Mouse (Mus musculus) heart, adult 8-10 months (tissue): ENCODE measurements around the gene Ncbp2. TPM values are rescaled to one million over a fixed set of nuclear protein-coding genes. Genes with fewer than 3 reads are reported as not detected.
A peak's percentile ranks its signal among the peaks of the same experiment; 100 is the strongest.
"Not testable (repeated sequence)": the region's sequence is repeated elsewhere in the genome, so short reads cannot be mapped to it uniquely, and the experiment has no call there.

ENCODE experiments used
- DNase-seq: peaks from one replicate; pipeline ENCODE4 v3.0.0; 2022; ENCODE audit warnings: low spot score
- total RNA-seq, 4 experiments: library from RNA; stranded (reverse); gene quantifications; 2 replicates each; pipeline ENCODE4 v1.2.4; 2022

Ncbp2 gene
- total RNA-seq, 4 experiments from 2014 or later = 22.6 to 26.4 (median 24.9) TPM

- DNase-seq = no peak
Measured at GRCm38 (mm10) chr16:31934550-31935010, 13.7 kb upstream of the Ncbp2 start.

- no peak for DNase-seq
Measured at GRCm38 (mm10) chr16:31935091-31935979, 13.0 kb upstream of the Ncbp2 start.

GRCm38 (mm10) chr16:31936568-31936967 lies 11.7 kb upstream of the Ncbp2 start:
- no peak for DNase-seq

GRCm38 (mm10) chr16:31938856-31939255 lies 9.5 kb upstream of the Ncbp2 start:
- peak; percentile 55 for DNase-seq

GRCm38 (mm10) chr16:31940586-31940985 lies 7.7 kb upstream of the Ncbp2 start:
- no peak for DNase-seq

GRCm38 (mm10) chr16:31943980-31944379 lies 4.3 kb upstream of the Ncbp2 start:
- peak; percentile 55 for DNase-seq

GRCm38 (mm10) chr16:31944698-31945255 lies 3.5 kb upstream of the Ncbp2 start:
- DNase-seq = no peak

GRCm38 (mm10) chr16:31945372-31945771 lies 2.9 kb upstream of the Ncbp2 start:
- no peak for DNase-seq

- not testable (repeated sequence) for DNase-seq
Measured at GRCm38 (mm10) chr16:31945986-31946385, 2.3 kb upstream of the Ncbp2 start.

GRCm38 (mm10) chr16:31947333-31947732 lies 980 bp upstream of the Ncbp2 start:
- no peak for DNase-seq

DNA sequence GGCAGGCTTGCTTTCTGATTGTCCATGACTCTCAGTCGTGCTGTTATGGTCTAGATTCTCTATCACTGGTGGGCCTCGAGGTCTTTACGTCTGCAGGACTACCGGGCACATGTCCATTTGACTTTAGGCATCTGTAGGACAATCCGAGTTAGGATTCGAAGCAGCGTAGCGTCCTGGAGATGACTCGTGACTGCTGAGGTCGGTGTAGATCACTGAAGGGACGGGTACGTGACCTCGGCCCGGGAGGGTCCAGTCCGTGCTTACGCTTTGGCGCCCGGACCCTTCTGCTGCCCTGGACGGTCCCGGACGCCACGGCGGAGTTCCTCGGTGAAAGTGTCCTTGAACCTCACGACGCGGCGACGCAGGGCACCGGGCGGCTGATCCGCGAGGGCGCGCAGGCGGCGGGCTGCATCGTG lies 404 bp upstream of the Ncbp2 start:
- peak; percentile 25 for DNase-seq

DNA sequence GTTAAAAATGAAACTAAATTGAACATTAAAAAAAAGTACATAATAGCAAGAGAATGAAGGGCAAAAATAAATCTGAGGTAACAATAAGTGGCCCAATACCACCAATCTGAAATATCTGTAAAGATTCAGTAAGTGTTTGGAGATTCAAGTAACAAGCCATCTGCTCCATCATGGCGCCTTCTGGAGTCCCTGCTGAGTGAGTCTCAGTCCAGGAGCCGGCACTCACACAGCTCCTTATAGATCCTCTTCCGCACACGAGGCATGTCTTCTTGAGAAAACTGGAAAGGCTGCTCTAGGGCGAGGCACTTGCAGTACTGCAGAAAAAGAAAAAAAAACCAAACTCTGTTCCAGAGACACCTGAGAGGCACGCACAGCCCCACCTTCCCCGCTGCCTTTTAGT lies 14.9 kb downstream of the Ncbp2 start:
- no peak for DNase-seq

- DNase-seq = no peak
Measured at GRCm38 (mm10) chr16:31975258-31975657, 26.9 kb downstream of the Ncbp2 start.

GRCm38 (mm10) chr16:31979501-31979900 lies 31.2 kb downstream of the Ncbp2 start:
- DNase-seq = no peak

DNA sequence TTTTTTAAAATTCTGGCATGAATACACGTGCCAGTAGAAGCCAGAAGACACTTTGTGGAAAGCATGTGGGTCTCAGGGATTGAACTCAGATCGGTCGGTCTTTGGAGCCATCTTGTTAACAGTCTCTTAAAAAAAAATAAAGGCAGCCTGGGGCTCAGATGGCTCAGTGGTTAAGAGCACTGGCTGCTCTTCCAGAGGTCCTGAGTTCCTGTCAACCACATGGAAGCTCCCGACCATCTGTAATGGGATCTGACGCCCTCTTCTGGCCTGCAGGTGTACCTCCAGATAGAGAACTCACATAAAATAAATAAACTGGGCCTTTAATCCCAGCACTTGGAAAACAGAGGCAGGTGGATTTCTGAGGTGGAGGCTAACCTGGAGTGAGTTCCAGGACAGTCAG lies 32.6 kb downstream of the Ncbp2 start:
- DNase-seq = no peak

GRCm38 (mm10) chr16:31992039-31992438 lies 43.7 kb downstream of the Ncbp2 start:
- DNase-seq = no peak

GRCm38 (mm10) chr16:31993195-31993594 lies 44.9 kb downstream of the Ncbp2 start:
- no peak for DNase-seq

GRCm38 (mm10) chr16:31993946-31994345 lies 45.6 kb downstream of the Ncbp2 start:
- no peak for DNase-seq

- no peak for DNase-seq
Measured at GRCm38 (mm10) chr16:31996371-31996770, 48.1 kb downstream of the Ncbp2 start.

DNA sequence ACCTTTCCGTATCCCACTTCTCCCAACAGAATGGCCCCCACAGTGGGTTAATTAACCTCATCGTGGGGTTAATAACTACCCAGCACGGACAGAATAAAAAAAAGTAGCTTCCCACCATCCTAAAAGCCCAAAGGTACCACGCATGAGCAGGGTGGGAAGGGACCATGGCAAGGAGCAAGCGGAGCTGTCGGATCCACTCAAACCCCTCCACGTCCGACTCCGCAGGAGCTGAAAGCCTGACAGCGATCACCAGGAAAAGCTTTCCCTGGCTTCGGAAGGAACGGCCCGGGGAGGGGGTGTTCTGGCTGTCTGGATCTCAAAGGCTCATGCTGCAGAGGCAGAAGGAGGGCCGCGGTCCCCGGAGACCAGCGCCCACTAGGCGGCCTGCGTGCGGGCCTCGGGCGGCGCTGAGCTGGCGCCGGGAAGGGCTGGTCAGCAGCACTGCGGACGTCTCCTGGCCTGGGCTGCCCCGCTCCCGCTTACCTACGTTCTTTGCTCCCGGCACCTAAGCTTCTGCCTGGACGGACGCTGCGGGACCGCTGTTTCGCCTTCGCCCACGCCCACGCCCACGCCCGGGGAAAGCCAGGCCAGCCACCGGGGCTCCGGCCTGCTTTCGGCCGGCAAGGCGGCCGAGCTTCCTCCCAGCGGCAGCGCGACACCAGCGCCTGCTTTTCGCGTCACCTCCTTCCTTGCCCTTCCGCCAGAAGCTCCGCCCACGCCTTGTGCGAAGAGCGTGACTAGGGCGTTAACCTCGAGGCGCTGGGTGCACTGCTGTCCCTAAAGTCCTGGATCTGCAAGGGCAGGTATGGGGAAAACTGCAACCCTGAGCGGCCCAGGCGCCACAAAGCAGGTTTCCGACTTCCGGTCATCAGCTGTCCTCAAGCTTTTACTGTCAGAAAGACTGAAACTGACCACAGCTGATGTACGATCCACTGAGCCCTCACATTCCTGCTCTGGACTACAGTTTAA lies 54.5 kb downstream of the Ncbp2 start, which contains the start of gene Senp5:
Gene Senp5, minus strand, starts transcription at position 779 of the 969 bp plus-strand sequence.
- DNase-seq = peak; percentile 93

GRCm38 (mm10) chr16:32004731-32005130 lies 56.4 kb downstream of the Ncbp2 start:
- DNase-seq = no peak
